Mouse (Mus musculus) liver (tissue): ENCODE measurements at regions not wholly inside any gene's neighbourhood (a gene's known extent, or its start where the extent isn't known, plus 50 kb on each side); places are given as distances from the start of the nearest gene placed in this dataset.
A peak's percentile ranks its signal among the peaks of the same experiment; 100 is the strongest.

Experiments
- DNase-seq: peaks from one replicate; pipeline ENCODE4 v3.0.0-alpha.2; 2020; ENCODE audit warnings: mixed read lengths

DNA sequence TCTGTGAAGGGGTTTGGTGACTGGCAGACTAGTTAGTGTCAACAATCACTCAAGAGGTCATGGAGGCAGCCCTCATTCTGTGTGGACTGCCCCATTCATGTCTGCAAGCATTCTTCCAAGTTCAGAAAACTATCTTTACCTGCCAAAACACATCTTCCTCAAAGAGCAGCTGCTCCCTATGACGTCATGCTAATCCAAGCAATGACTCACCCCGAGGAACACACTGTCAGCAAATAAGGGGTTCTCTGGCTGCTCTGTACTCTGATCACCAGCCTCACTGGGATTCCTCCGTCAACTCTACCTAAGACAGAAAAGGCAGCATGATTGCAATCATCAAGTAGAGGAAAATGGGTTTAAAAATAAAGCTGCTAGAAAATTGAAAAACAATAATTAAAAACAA lies 165.4 kb upstream of the Nabp1 start:
- no peak for DNase-seq

DNA sequence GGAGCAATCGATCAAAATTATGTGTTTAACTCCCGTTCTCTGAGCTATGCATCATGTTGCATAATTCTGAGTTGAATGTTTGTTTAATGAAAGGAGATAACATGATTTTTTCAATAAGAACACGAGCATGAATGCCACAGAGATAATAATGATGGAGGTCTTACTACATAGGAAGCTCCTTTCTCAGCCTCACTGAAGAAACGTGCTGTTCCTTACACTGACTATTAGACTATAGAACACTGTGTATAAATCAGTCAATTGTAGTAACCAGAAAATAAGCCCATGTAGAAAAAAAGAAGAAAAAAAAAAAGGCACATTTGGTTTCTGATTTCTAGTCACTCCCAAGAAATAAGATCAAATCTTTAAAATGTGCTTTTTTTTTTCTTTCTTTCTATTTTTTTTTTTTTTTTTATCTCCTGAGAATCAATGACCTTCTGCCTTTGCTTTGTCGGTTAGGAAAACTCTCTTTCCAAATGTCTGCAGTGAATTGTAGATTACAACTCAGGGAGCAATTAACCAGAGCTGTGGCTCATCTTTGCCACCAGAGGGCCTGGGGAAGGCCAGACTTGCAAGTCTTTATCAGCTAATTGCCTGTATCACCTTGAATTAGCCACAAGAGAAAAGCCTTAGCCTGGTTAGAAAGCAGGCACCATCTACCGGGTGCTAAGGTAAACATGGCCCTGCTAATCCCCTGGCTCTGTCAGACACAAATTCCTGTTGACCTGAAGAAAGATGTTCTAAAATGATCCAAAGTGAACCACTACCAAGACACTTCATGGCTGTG lies 160.5 kb upstream of the Nabp1 start:
- no peak for DNase-seq

DNA sequence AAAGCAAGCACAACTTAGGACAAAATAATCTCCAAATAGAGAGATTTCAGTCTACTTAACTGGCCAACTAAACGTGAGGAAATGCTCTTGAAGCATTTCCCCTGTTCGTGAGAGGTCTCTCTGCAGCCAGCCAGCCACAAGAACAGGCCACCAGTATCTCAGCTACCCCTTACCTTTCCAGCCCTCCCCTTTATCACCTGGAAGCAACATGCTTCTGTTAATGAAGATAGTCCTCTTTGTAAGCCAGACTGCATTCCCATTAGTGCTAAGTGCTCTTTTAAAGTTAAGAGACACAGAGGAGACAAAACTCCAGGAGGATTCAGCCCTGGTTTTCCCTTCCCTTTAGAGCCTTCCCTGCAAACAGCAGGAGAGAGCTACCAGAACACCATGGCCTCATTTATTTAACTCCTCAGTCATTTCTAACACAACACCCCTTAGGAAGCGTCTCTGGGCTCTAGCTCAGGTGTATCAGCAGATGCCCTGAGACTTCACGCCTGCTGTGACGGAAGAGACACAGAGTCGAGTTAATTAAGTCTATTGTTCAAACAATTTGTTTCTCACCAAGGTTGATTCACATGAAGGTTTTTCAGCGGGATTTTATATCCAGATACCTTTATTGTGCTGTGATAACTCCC lies 157.8 kb upstream of the Nabp1 start:
- DNase-seq: no peak

DNA sequence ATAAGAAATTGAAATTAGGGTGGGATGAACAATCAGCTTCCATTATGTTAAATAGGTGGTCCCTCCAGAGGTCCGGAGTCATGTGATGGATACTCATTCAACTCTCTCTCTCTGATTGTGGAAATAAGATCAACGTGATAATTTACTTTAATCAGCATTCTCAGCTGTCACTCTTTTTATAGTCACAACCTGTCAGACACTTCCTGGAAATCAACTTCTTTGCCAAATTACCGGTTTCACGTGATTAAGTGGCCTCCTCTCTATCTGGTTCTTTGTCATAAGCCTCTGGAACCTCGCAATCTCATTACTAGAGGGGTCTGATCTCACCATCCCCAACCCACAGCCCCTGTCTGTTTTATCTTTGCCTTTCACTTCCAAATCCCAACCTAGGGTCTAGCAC lies 155.6 kb upstream of the Nabp1 start:
- DNase-seq: no peak

DNA sequence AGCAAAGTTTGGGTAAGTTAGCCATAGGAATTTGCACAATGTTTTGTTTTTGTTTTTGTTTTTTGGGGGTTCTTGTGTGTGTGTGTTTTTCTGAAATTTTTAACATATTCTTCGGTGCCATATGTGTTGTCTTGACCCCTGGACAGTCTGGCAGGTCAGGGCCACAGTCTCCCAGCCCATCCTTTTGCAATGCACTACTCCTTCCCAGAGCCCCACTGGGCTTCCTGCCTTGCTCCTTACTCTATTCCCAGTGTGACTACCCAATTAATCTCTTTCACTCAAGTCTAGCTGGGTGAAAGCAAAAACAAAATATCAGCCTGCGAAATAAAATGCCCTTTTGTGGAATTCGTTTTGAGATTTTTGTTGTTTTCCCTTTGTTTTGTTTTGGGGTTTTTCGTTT lies 154.6 kb upstream of the Nabp1 start:
- no peak for DNase-seq

DNA sequence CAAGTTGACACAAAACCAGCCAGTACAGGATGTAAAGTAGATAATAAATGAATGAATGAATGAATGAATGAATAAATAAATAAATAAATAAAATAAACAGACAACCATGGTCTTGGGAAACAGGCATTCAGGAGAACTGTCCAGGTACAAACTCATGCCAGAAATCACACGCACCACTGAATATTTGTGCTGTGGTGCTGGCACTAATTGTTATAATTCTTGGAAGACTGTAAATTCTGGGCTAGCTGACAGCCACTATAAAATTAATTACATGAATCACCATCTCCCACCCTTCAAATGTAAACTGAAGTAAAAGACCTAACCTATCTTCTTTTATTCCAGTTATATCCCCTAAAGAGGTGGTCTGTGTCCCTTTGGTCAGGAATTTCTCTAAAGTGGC lies 151.6 kb upstream of the Nabp1 start:
- no peak for DNase-seq

DNA sequence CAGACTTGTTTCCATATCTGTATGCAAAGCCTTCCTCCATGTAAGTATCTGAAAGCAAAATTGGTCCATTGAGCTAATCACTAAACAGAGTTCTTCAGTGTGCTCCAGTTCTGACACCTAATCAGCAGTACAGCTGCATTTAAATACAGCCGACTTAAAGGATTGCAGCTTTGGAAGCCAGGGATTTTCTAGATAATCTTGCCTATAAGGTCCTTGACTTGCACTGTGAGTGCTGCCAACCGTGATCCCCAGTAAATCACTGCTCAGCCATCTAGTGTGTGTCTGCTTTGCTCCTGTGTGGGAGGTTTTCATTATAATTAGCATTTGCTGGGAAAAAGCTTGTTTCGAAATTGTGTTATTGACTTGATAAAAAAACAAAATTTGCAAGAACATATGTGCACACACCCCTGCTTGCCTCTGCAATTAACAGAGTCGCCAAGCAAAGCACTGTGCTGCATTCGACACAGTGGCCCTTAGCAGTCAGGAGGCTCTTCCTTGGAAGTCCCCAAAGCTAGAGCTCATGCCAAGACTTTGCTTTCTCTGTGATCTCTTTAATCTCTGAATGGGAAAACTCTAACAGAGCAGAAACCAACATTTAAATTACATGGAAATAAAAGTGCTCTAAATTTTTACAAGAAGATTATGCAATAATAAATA lies 150.0 kb upstream of the Nabp1 start:
- no peak for DNase-seq

DNA sequence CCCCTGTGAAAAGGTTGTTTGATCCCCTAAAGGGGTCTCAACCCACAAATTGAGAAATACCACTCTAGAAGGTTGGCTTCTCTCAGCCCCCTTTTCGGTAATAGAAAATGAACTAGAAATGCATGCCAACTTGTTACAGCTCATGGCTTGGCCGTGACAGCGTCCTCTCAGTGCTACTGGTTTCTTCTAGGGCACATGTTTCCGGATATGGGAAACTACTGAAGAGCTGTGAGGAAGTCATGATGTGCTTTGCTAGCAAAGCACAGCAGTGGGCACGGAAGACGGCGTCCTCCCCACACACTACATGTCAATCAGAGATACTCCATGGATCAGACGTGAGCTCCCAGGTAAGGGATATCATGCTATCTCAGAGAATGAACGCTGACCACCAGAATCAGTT lies 148.1 kb upstream of the Nabp1 start:
- DNase-seq: no peak

DNA sequence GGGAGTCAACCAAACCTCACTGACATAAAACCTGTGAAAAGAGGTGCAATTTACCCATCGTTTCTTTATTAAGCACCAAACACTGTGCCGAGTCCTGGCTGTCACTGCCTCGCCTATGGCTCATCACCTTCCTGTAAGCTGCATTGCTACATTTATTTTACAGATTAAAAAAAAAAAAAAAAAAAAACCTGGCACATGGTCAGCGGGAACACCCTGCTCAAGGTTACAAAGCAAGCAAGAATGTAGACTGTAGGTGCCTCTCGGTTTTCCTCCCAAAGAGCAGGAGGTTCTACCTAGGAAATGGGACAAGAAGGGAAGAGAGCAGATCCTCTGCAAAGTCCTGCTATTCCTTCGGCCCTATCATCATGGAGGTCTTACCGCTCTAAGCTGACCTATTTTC lies 146.9 kb upstream of the Nabp1 start:
- no peak for DNase-seq

DNA sequence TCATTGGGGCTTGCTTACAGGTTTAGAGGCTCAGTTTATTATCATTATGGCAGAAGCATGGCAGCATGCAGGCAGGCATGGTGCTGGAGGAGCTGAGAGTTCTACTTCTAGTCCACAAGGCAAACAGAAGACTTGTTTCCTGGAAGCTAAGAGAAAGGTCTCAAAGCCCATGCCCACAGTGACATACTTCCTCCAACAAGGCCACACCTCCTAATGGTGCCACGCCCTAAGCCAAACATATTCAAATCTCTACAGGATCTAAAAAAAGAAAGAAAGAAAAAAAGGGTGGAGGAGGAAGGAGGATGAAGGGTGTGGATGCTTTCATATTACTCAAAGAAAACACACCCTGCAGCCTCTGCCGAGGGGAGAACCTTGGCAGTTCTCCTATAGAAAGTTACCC lies 146.3 kb upstream of the Nabp1 start:
- DNase-seq: no peak

DNA sequence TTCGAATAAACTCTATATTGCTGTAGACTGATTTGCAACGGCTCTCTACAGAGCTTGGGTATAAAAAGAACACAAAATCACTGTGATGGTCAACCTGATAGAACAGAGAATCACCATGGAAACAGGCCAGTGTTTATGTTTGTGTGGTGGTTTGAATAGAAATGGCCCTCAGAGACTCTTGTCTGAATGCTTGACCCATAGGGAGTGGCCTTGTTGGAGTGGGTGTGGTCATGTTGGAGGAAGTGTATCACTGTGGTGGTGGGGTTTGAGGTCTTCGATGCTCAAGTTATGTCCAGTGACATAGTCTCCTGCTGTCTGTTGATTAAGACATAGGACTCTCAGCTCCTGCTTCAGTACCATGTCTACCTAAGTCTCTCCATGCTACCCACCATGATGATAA lies 144.8 kb upstream of the Nabp1 start:
- DNase-seq: no peak

DNA sequence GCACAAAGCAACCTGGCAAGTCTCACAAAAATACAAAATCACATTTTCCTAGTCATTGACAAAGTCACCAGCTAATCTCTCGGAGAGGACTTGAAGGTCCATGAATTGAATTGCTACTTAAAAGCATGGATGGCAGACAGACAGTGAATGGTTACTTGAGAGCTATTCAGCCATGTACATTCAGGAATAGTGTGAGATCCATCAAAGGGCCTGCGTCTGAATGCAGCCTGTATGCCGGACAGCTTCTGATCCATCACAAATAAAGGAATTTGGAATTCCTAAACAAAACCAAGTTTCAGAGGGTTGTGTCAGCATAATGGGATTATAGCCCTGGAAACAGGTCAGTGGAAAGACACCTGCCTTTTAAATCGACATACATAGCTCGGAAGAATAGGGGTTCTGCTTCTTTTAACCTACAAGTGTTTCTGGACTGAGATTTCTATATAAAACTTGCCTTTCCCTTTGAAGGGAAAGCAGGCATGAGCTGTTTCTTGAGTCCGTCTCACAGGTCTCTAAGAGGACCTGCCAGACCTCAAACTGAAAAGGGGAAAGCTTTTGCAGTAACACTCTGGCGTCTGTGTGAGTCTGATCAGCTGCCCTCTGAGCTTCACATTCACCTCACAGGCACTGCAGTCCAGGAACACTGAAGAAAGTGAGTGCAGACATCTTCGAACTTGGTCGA lies 144.1 kb upstream of the Nabp1 start:
- DNase-seq: no peak

DNA sequence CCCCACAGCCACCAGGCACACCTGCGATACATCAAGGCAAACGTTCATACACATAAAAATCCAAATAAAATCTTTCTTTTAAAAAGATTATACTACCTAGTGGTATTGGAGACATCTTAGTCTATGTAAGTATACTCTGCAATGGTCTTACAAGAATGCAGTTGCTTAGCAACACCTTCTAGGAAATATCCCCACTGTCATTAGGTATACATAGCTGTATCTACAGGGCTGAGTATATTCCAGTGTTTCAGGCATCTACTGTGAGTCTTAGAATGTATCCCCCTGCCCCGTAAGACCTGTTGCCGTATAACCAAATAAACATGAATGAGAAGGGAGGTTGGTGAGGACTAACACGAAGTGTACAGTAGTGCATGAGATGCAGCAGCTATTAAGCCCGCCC lies 142.8 kb upstream of the Nabp1 start:
- DNase-seq: no peak

DNA sequence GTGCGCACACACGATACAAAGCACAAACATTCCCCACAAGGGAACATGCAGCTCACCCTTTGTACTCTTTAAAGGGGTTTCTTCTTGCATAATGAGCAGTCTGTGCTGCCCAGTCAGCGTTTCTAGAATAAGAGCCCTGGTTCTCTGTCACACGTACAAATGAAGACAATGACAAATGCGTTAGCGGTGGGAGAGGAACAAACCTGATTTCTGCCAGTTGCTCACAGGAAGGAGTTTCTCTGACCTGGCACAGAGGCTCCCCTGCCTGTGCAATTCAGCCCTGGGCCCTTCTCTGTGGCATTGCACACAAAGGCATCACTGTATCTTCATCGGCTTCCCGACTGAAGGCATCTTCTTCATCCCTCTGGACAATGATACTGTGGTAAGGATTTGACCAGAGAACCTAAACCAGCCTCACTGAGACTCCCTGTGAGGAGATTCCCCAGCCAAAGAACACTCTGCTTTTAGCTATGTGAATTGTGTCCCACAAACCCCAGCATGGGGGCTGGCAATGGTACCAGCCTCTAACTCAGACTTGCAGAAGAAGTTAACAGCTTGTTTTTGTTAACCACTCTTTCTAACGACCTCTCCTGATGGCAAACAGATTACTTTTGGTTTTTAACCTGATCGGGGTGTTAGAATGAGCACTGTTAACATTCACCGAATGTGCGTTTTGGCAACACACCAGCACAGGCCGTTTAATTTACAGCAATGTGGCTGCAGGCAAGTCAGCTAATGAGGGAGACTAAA lies 139.5 kb upstream of the Nabp1 start:
- DNase-seq: no peak

DNA sequence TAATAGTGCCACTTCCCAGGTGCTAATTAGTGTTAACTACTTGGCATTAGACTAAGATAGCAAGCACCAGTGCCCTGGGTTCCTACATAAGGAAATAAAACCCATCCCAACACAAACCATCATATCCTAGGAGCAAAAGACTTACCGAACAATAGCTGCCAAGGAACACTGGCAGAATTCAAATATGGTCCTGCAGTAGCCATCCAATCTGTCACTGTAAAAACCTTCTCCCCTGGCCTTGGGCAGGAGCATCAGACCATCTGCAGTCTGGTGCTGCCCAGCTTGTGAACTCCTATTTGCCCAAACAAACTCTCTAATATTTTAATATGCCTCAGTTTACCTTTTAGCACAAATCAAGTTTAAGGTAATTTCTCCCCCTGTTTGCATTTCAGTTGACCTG lies 137.9 kb upstream of the Nabp1 start:
- DNase-seq: no peak

DNA sequence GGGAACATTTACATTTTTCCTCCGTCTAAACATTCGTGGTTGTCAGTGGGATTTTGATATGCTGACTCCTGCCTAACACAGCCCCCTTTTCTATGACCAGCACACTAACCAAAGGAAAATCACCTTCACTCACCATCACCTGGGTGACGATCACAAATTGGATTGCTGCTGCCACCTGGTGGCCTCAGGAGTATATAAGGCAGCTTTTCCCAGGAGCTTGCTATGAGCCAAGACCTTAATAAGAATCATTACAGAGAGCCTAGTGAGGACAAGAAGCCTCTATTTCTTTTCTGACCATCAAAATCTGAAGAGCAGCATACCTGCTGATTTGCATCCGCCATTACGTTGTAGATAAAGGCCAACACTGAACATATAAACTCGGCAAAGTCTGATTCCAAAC lies 137.3 kb upstream of the Nabp1 start:
- DNase-seq: peak; percentile 35

DNA sequence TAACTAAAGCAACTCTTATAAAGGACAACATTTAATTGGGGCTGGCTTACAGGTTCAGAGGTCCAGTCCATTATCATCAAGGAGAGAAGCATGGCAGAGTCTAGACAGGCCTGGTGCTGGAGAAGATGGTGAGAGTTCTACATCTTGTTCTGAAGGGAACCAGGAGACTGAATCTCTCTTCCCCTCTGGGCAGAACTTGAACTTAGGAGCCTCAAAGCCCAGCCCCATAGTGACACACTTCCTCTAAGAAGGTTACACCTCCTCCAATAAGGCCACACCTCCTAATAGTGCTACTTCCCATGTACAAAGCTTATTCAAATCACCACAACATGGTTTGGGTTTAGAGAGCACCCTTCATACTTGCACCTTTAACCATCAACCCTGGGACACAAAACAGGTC lies 136.5 kb upstream of the Nabp1 start:
- DNase-seq: no peak

DNA sequence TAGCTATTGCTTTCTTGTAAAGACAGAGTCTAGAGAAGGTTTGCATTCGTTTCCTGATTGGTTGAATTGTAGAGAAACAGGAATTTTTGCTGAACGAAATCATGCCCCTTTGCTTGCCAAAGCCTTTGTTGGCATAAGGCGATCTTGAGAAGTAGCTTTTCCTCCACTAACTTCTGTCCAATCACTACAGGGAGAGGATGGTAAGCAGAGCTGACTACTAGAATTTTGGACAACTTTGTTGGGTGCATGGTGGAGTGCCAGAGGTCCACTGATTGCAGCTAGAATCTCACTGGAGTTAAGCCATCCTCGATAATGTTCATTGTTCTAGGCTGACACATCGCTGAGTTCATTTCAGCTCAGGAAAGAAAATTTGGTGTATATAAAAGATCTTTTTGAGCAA lies 131.1 kb upstream of the Nabp1 start:
- no peak for DNase-seq

DNA sequence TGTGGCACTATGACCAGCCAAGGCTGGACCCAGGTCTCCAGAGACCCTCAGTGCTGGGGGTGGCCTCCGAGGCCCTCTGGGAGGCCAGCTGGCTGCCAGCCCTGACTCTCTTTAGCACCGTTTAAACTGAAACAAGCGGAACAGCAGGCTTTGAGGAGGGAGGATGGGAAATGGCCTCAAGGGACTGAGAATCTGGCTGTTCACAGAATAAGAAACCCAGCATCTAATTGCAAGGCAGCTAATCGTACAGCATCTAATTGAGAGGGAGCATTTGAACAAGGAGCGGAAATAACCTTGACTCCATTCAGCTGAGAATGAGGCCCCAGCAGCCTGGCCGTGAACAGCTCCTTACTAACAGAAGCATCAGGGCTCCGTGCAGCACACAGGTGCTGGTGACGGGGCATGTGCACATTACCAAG lies 129.2 kb upstream of the Nabp1 start:
- DNase-seq: no peak

DNA sequence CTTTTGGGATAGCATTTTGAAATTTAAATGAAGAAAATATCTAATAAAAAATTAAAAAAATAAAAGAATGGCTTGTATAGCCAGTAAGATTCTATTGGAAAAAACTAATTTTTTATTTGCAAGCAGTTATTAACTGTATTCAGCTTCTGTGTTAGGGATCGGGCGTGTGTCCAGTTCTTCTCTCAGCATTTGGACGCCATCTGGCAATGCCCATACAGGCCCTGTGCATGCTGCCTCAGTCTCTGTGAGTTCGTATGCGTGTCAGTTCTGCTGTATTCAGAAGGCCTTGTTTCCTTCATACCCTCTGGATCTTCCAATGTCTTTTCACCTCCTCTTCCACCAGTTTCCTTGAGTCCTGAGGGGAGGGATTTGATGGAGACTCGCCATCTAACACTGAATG lies 123.8 kb upstream of the Nabp1 start:
- DNase-seq: no peak

DNA sequence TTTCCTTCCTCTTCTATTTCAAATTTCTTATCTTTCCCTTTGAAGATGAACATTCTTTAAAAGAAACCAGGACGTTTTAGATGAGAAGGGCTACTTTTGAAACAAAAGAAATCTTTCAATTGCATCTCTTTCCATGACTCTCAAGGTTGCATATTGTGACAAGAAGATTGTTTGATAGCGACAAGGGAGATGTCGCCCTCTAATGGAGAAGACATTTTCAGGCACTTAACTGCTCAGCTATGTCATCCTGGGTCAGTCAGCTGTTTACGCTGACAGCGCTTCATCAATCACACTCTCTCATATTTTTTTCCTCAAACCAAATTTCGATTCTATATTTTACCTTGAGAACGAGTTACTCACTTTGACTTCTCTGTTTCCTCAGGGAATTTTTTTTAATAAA lies 122.2 kb upstream of the Nabp1 start:
- DNase-seq: no peak

DNA sequence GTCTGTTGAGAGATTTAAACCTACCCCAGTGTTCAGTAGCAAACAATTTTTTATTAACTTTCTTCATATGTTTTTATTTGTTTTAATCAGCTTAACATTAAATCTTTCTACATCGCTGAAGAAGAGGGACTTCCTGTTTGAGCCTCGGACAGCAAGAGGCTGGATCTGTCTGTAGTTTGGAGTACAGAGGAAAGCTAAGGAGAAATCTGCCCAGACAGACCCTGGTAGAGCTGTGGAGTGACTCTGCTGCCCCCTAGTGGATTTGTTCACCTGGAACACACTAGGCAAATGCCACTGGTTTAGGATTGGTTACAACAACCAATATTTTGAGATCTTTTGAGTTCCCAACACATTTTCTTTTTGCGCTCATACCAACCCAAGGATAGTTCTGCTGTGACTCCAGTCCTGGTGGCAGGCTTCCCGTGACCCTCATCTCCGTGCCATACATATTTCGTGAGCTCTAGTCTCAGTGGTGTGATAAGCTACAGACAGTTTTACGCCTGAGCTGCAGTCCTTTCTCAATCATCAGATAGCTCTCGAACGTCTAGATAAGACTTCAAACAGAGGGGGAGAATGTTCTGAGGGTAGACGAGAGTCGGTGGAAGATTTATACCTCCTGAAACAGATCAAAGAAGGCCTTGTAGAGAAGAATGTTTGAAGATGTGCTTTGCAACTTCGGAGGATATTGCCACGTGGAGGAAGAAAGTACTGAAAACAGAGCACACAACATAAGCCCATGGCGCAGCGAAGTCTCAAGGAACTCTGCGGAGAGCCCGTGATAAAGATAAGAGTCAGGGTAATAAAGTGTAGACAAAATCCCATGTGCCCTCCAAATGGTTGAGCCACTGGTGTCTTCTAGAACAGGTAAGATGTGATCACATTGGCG lies 119.0 kb upstream of the Nabp1 start:
- DNase-seq: peak; percentile 78
